11 mouse cellular contexts compared by ENCODE assay signal in the genomic region with DNA sequence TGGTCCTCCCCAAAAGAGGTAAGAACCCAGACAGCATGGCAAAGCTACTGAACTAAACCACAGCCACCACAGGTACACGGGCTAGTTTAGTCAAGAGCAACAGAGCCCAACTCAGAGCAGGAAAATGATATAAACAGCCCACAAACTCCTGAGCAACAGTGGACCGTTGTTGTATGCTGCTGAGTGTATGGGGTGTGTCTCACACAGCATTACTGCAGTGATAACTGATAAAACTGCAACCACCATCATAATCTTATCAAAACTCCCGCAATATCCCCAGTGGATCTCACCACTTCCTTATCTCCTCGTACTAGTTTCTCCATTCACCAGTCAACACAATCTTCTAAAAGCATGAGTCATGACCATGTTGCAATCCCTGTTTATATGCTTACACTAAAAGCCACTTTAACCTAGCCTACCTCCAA. TPM values are rescaled to one million over a fixed set of nuclear protein-coding genes. Genes with fewer than 3 reads are reported as not detected.
DNase-seq lines count a peak whose midpoint lies in the region; ATAC-seq lines count a peak whose summit lies in the region.
"Had no signal": no experiment of that assay in that cellular context is flagged by ENCODE, and none has a peak within 500 bp of the region (broad histone marks: within the 10 kb centered on the region; RNA-seq: fewer than 3 reads in every experiment).

No protein-coding gene starts in this region.

- 86% methylated on average over 4 of the region's 4 CpGs for WGBS in midbrain, embryonic 11.5 days
- 90% methylated on average over 4 of the region's 4 CpGs for WGBS in midbrain, embryonic 10.5 days
- whole genome bisulfite sequencing in liver, embryonic 16.5 days (ENCODE audit: insufficient replicate concordance): 12% methylated on average over 4 of the region's 4 CpGs

- no peaks in the 10 kb centered on the region for H3K9me3 ChIP-seq in midbrain, embryonic 11.5 days (ENCODE audit: control insufficient read depth, low read length)
- H3K9me3 ChIP-seq in midbrain, embryonic 10.5 days (replicated peaks): no peaks in the 10 kb centered on the region
- no peaks in the 10 kb centered on the region for H3K9me3 ChIP-seq in liver, embryonic 16.5 days (replicated peaks; ENCODE audit: control insufficient read depth, low read length)
- H3K9me3 ChIP-seq: hindbrain, embryonic 13.5 days; kidney, embryonic 15.5 days; midbrain, embryonic 12.5 days had no signal

- peaks cover 5% of the 10 kb centered on the region; the same call in 1 of the 2 replicates for H3K4me1 ChIP-seq in midbrain, embryonic 11.5 days (ENCODE audit: control insufficient read depth, insufficient read depth, low read length)
- H3K4me1 ChIP-seq in midbrain, embryonic 10.5 days: peaks cover 6% of the 10 kb centered on the region
- H3K4me1 ChIP-seq in liver, embryonic 16.5 days (ENCODE audit: control insufficient read depth, low read depth, low read length): peaks cover 16% of the 10 kb centered on the region

- H3K9ac ChIP-seq in midbrain, embryonic 11.5 days (ENCODE audit: low read length): no peak overlapping the region
- no peak overlapping the region for H3K9ac ChIP-seq in liver, embryonic 16.5 days (ENCODE audit: low read depth, low read length)
- H3K9ac ChIP-seq: hindbrain, embryonic 13.5 days; kidney, embryonic 15.5 days; midbrain, embryonic 12.5 days had no signal

- H3K4me2 ChIP-seq in midbrain, embryonic 11.5 days: no peak overlapping the region
- H3K4me2 ChIP-seq in liver, embryonic 16.5 days (ENCODE audit: low read depth, low read length): no peak overlapping the region
- H3K4me2 ChIP-seq: hindbrain, embryonic 13.5 days; kidney, embryonic 15.5 days; midbrain, embryonic 12.5 days had no signal

- no peaks in the 10 kb centered on the region for H3K27me3 ChIP-seq in midbrain, embryonic 11.5 days (ENCODE audit: control insufficient read depth, insufficient read depth, low read length)
- no peaks in the 10 kb centered on the region for H3K27me3 ChIP-seq in midbrain, embryonic 10.5 days (ENCODE audit: low read depth, poor library complexity, severe bottlenecking)
- H3K27me3 ChIP-seq in liver, embryonic 16.5 days (ENCODE audit: control insufficient read depth, insufficient read depth, low read depth, low read length): no peaks in the 10 kb centered on the region
- H3K27me3 ChIP-seq: kidney, embryonic 15.5 days; midbrain, embryonic 12.5 days had no signal

- DNase-seq in midbrain, embryonic 11.5 days (ENCODE audit: low spot score, missing footprints): peak; percentile 56
- no peak for DNase-seq in midbrain, embryonic 10.5 days (ENCODE audit: low spot score)
- DNase-seq in c-Kit-positive CD71-positive TER-119-negative erythroid progenitor cells, embryonic 14.5 days (ENCODE audit: low read depth): peak; percentile 33
- DNase-seq in spleen, postnatal 4 days (ENCODE audit: low spot score in 2 of 2): no peak
- no peak for DNase-seq in kidney, adult 8-10 months
- no peak for DNase-seq in spleen, postnatal 36 days (ENCODE audit: low spot score in 2 of 2)
- DNase-seq: thymus, postnatal 4 days had no signal

- H3K27ac ChIP-seq in midbrain, embryonic 11.5 days (ENCODE audit: low read depth, low read length): no peak overlapping the region
- no peak overlapping the region for H3K27ac ChIP-seq in midbrain, embryonic 10.5 days (replicated peaks)
- H3K27ac ChIP-seq in liver, embryonic 16.5 days (ENCODE audit: low read length): no peak overlapping the region
- H3K27ac ChIP-seq: hindbrain, embryonic 13.5 days; kidney, embryonic 15.5 days; midbrain, embryonic 12.5 days had no signal

- no peak for ATAC-seq in midbrain, embryonic 11.5 days (ENCODE audit: low FRiP score)
- ATAC-seq in liver, embryonic 16.5 days (ENCODE audit: low read depth): peak; percentile 68

- H3K36me3 ChIP-seq in midbrain, embryonic 11.5 days (ENCODE audit: control insufficient read depth, insufficient read depth, low read length): no peaks in the 10 kb centered on the region
- no peaks in the 10 kb centered on the region for H3K36me3 ChIP-seq in midbrain, embryonic 10.5 days
- H3K36me3 ChIP-seq in liver, embryonic 16.5 days (ENCODE audit: control insufficient read depth, insufficient read depth): no peaks in the 10 kb centered on the region
- H3K36me3 ChIP-seq: hindbrain, embryonic 13.5 days; kidney, embryonic 15.5 days; midbrain, embryonic 12.5 days had no signal

- H3K4me3 ChIP-seq in midbrain, embryonic 11.5 days (ENCODE audit: low read depth, low read length): no peak overlapping the region
- H3K4me3 ChIP-seq in midbrain, embryonic 10.5 days: no peak overlapping the region
- no peak overlapping the region for H3K4me3 ChIP-seq in liver, embryonic 16.5 days (ENCODE audit: low read depth, low read length)
- H3K4me3 ChIP-seq: hindbrain, embryonic 13.5 days; kidney, embryonic 15.5 days; midbrain, embryonic 12.5 days had no signal

RNA-seq across cellular contexts. Expression of a gene that starts 16.6 kb away (rescaled TPM):
- 3.3 and 4.5 TPM in 2 replicates for polyA plus RNA-seq in midbrain, embryonic 11.5 days (2014; fragmentation: Nextera tagmentation; extraction: Ambion mirVana)
- polyA plus RNA-seq in midbrain, embryonic 10.5 days (2016; fragmentation: Nextera tagmentation; extraction: Ambion mirVana): 3.2 and 4.6 TPM in 2 replicates
- polyA plus RNA-seq in liver, embryonic 16.5 days (2015; fragmentation: Nextera tagmentation; extraction: Ambion mirVana): 5.2 and 5.7 TPM in 2 replicates

Comparison
In these comparisons a context has a peak if more than half of its experiments do, and no peak if none do; other contexts are left out.
1. DNase-seq: peak in midbrain, embryonic 11.5 days (single experiment) and c-Kit-positive CD71-positive TER-119-negative erythroid progenitor cells, embryonic 14.5 days (single experiment); none in midbrain, embryonic 10.5 days (single experiment), spleen, postnatal 4 days (0 of 2), kidney, adult 8-10 months (0 of 2) and spleen, postnatal 36 days (0 of 2).